Mouse (Mus musculus) MEL (cell line): ENCODE results near the gene Mark4. TPM values are rescaled to one million over a fixed set of nuclear protein-coding genes. Genes with fewer than 3 reads are reported as not detected.

Experiments used
- DNase-seq: peaks from one replicate; pipeline ENCODE4 v3.0.0; 2011; ENCODE audit warnings: low read depth, low spot score
- H3K27ac ChIP-seq: 2 replicates; pipeline ENCODE4 v1.5.1; 2012; ENCODE audit warnings: low read depth, mild to moderate bottlenecking, control low read depth, low read length, moderate library complexity; ENCODE audit not compliant: control insufficient read depth
- H3K27me3 ChIP-seq, 2 experiments: fragments of 150-350 bp in 1 of 2; sonication (generic) in 1 of 2; 2 replicates each; pipeline ENCODE4 v1.6.1; 2012; ENCODE audit warnings: low read length in 2 of 2, mild to moderate bottlenecking in 2 of 2, improper control_type of control experiment in 1 of 2, moderate library complexity in 1 of 2; ENCODE audit not compliant: insufficient read depth in 2 of 2, control insufficient read depth in 1 of 2
- H3K36me3 ChIP-seq, 2 experiments: 2 replicates each; pipeline ENCODE4 v1.6.1; 2012 to 2014; ENCODE audit warnings: low read length in 2 of 2, improper control_type of control experiment in 1 of 2, inconsistent platforms in 1 of 2, mild to moderate bottlenecking in 1 of 2; ENCODE audit not compliant: insufficient read depth in 2 of 2, control insufficient read depth in 1 of 2
- H3K4me1 ChIP-seq, 2 experiments: fragments of 150-350 bp in 1 of 2; sonication (generic) in 1 of 2; 2 replicates each; pipeline ENCODE4 v1.6.1; 2012; ENCODE audit warnings: low read length in 2 of 2, improper control_type of control experiment in 1 of 2, mild to moderate bottlenecking in 1 of 2; ENCODE audit not compliant: insufficient read depth in 2 of 2, control insufficient read depth in 1 of 2
- H3K4me3 ChIP-seq, 2 experiments: fragments of 150-350 bp in 1 of 2; sonication (generic) in 1 of 2; 2 replicates each; pipeline ENCODE4 v1.5.1; 2012; ENCODE audit warnings: low read depth in 2 of 2, low read length in 2 of 2, mild to moderate bottlenecking in 2 of 2, moderate library complexity in 2 of 2, control low read depth in 1 of 2, improper control_type of control experiment in 1 of 2; ENCODE audit not compliant: control insufficient read depth in 1 of 2, insufficient read depth in 1 of 2
- H3K79me2 ChIP-seq: 2 replicates; pipeline ENCODE4 v1.6.1; 2012; ENCODE audit warnings: mild to moderate bottlenecking, low read length, moderate library complexity; ENCODE audit not compliant: control insufficient read depth, poor library complexity, insufficient read depth
- H3K9ac ChIP-seq: 2 replicates; pipeline ENCODE4 v1.6.1; 2012; ENCODE audit warnings: low read depth, mild to moderate bottlenecking, control low read depth, low read length, moderate library complexity; ENCODE audit not compliant: control insufficient read depth, poor library complexity, severe bottlenecking
- H3K9me3 ChIP-seq: fragments of 150-350 bp; sonication (generic); replicated peaks from 2 replicates; pipeline ENCODE4 v1.6.1; 2012; ENCODE audit warnings: mild to moderate bottlenecking, low read length, improper control_type of control experiment, moderate library complexity; ENCODE audit not compliant: insufficient read depth
- BHLHE40 ChIP-seq: IDR thresholded peaks from 2 replicates; pipeline ENCODE4 v1.6.1; 2012; ENCODE audit warnings: low read depth, mild to moderate bottlenecking, inconsistent platforms, low read length, improper control_type of control experiment, borderline replicate concordance
- CHD1 ChIP-seq: IDR thresholded peaks from 2 replicates; pipeline ENCODE4 v1.6.1; 2012; ENCODE audit warnings: low read depth, mild to moderate bottlenecking, inconsistent platforms, low read length, improper control_type of control experiment
- CHD2 ChIP-seq: IDR thresholded peaks from 2 replicates; pipeline ENCODE4 v1.6.1; 2011; ENCODE audit warnings: low read length, improper control_type of control experiment
- CTCF ChIP-seq, 3 experiments: IDR thresholded peaks in 2 of 3; conservative IDR thresholded peaks in 1 of 3; 2 replicates each; pipeline ENCODE4 v1.5.1; 2011 to 2012; ENCODE audit warnings: low read length in 3 of 3, low read depth in 2 of 3, mild to moderate bottlenecking in 2 of 3, improper control_type of control experiment in 1 of 3, inconsistent platforms in 1 of 3, mixed read lengths in 1 of 3, moderate library complexity in 1 of 3; ENCODE audit not compliant: control insufficient read depth in 1 of 3, insufficient read depth in 1 of 3, poor library complexity in 1 of 3, severe bottlenecking in 1 of 3
- E2F4 ChIP-seq: IDR thresholded peaks from 2 replicates; pipeline ENCODE4 v1.6.1; 2011; ENCODE audit warnings: low read depth, low read length, improper control_type of control experiment, borderline replicate concordance
- ELF1 ChIP-seq: IDR thresholded peaks from 2 replicates; pipeline ENCODE4 v1.6.1; 2014; ENCODE audit warnings: low read depth, mild to moderate bottlenecking, inconsistent platforms, low read length, improper control_type of control experiment, moderate library complexity
- EP300 ChIP-seq, 2 experiments: IDR thresholded peaks; 2 replicates each; pipeline ENCODE4 v1.6.1; 2011; ENCODE audit warnings: improper control_type of control experiment in 2 of 2, low read length in 2 of 2, low read depth in 1 of 2, mild to moderate bottlenecking in 1 of 2
- ETS1 ChIP-seq: IDR thresholded peaks from 2 replicates; pipeline ENCODE4 v1.6.1; 2012; ENCODE audit warnings: low read depth, mild to moderate bottlenecking, inconsistent platforms, low read length, improper control_type of control experiment, moderate library complexity
- GABPA ChIP-seq: IDR thresholded peaks from 2 replicates; pipeline ENCODE4 v1.6.1; 2012; ENCODE audit warnings: low read depth, mild to moderate bottlenecking, inconsistent platforms, low read length, improper control_type of control experiment, moderate library complexity
- GATA1 ChIP-seq: IDR thresholded peaks from 2 replicates; pipeline ENCODE4 v1.6.1; 2011; ENCODE audit warnings: low read depth, low read length, improper control_type of control experiment
- JUND ChIP-seq: IDR thresholded peaks from 2 replicates; pipeline ENCODE4 v1.6.1; 2011; ENCODE audit warnings: low read depth, mild to moderate bottlenecking, improper control_type of control experiment, low read length
- KAT2A ChIP-seq: conservative IDR thresholded peaks from 2 replicates; pipeline ENCODE4 v1.6.1; 2012; ENCODE audit warnings: low read depth, low read length, improper control_type of control experiment, inconsistent platforms
- MAX ChIP-seq: IDR thresholded peaks from 2 replicates; pipeline ENCODE4 v1.6.1; 2011; ENCODE audit warnings: low read length, improper control_type of control experiment
- MEF2A ChIP-seq: IDR thresholded peaks from 2 replicates; pipeline ENCODE4 v1.6.1; 2014; ENCODE audit warnings: low read depth, mild to moderate bottlenecking, inconsistent platforms, low read length, improper control_type of control experiment; ENCODE audit not compliant: poor library complexity, insufficient replicate concordance, severe bottlenecking; ENCODE audit errors: extremely low read depth
- MXI1 ChIP-seq: IDR thresholded peaks from 2 replicates; pipeline ENCODE4 v1.6.1; 2011; ENCODE audit warnings: mild to moderate bottlenecking, low read depth, low read length, improper control_type of control experiment
- MYB ChIP-seq: IDR thresholded peaks from 2 replicates; pipeline ENCODE4 v1.6.1; 2011; ENCODE audit warnings: mild to moderate bottlenecking, low read depth, low read length, improper control_type of control experiment
- NELFE ChIP-seq: IDR thresholded peaks from 2 replicates; pipeline ENCODE4 v1.6.1; 2011; ENCODE audit warnings: low read depth, low read length, improper control_type of control experiment
- NRF1 ChIP-seq: IDR thresholded peaks from 2 replicates; pipeline ENCODE4 v1.6.1; 2014; ENCODE audit warnings: low read depth, mild to moderate bottlenecking, inconsistent platforms, low read length, improper control_type of control experiment, moderate library complexity; ENCODE audit not compliant: poor library complexity, insufficient read depth, severe bottlenecking
- POLR2AphosphoS2 ChIP-seq: IDR thresholded peaks from 2 replicates; pipeline ENCODE4 v1.6.1; 2011; ENCODE audit warnings: low read length, improper control_type of control experiment
- RAD21 ChIP-seq: IDR thresholded peaks from 2 replicates; pipeline ENCODE4 v1.6.1; 2011; ENCODE audit warnings: mild to moderate bottlenecking, low read depth, low read length, improper control_type of control experiment
- SIN3A ChIP-seq: IDR thresholded peaks from 2 replicates; pipeline ENCODE4 v1.6.1; 2012; ENCODE audit warnings: low read length, improper control_type of control experiment, inconsistent platforms
- TBP ChIP-seq: IDR thresholded peaks from 2 replicates; pipeline ENCODE4 v1.8.0; 2011; ENCODE audit warnings: low read depth, low read length, improper control_type of control experiment
- USF1 ChIP-seq: IDR thresholded peaks from 2 replicates; pipeline ENCODE4 v1.6.1; 2014; ENCODE audit warnings: low read depth, mild to moderate bottlenecking, inconsistent platforms, low read length, improper control_type of control experiment, moderate library complexity
- ZKSCAN1 ChIP-seq: IDR thresholded peaks from 2 replicates; pipeline ENCODE4 v1.6.1; 2012; ENCODE audit warnings: low read depth, mild to moderate bottlenecking, inconsistent platforms, low read length, improper control_type of control experiment, moderate library complexity
- ZNF384 ChIP-seq: IDR thresholded peaks from 2 replicates; pipeline ENCODE4 v1.6.1; 2012; ENCODE audit warnings: low read depth, mild to moderate bottlenecking, inconsistent platforms, low read length, improper control_type of control experiment
- polyA plus RNA-seq, 2 experiments: library from polyadenylated mRNA; stranded (reverse) in 1 of 2; unstranded in 1 of 2; fragments of >175 nt in 1 of 2; fragments of >200 nt in 1 of 2; gene quantifications; 2 replicates each; pipeline versions ENCODE4 v1.2.1 to v1.2.4; 2012; ENCODE audit warnings: low replicate concordance in 2 of 2, low read depth in 1 of 2; ENCODE audit not compliant: insufficient read length in 2 of 2, insufficient read depth in 1 of 2, missing spikeins in 1 of 2
- total RNA-seq: library from RNA; depleted of rRNA; stranded (reverse); fragments of 300-350 nt; gene quantifications from 2 replicates; pipeline ENCODE4 v1.2.3, GENCODE M21; 2012

Gene Mark4
- total and polyA plus RNA-seq, 3 experiments, result 4.7 to 18.5 TPM; not detected in 1

GRCm38 (mm10) chr7:19470308-19470707 is 11.7 kb upstream of the Mark4 start:
- H3K4me3 ChIP-seq, result no peak overlapping the region
- no peaks in the 10 kb centered on the region for H3K36me3 ChIP-seq
- H3K27me3 ChIP-seq, result no peaks in the 10 kb centered on the region
- DNase-seq, result no peak
- H3K9ac ChIP-seq, result no peak overlapping the region
- no peaks in the 10 kb centered on the region; a peak in 1 of 4 replicates for H3K4me1 ChIP-seq
- no peaks in the 10 kb centered on the region for H3K79me2 ChIP-seq
- no peaks in the 10 kb centered on the region for H3K9me3 ChIP-seq
- no peak for TF ChIP-seq MEF2A
- TF ChIP-seq POLR2AphosphoS2, result no peak
- TF ChIP-seq GABPA, result no peak
- no peak for TF ChIP-seq TBP
- no peak for TF ChIP-seq CTCF (IDR thresholded peaks at IDR 0.05 in 2 of 3, conservative IDR thresholded peaks at IDR 0.05 in 1 of 3; ENCODE audit: control insufficient read depth in 1 of 3, insufficient read depth in 1 of 3, low read depth in 2 of 3, low read length in 3 of 3, poor library complexity in 1 of 3, severe bottlenecking in 1 of 3)
- TF ChIP-seq ZKSCAN1, result no peak
- no peak for TF ChIP-seq GATA1
- TF ChIP-seq KAT2A, result no peak
- TF ChIP-seq MAX, result no peak
- TF ChIP-seq CHD1, result no peak
- TF ChIP-seq NELFE, result no peak
- TF ChIP-seq RAD21, result no peak
- TF ChIP-seq MXI1, result no peak
- TF ChIP-seq SIN3A, result no peak
- no peak for TF ChIP-seq BHLHE40
- TF ChIP-seq ELF1, result no peak
- no peak for TF ChIP-seq ETS1
- H3K27ac ChIP-seq, result no peak overlapping the region

- H3K36me3 ChIP-seq, result no peaks in the 10 kb centered on the region
- DNase-seq, result no peak
- no peak overlapping the region for H3K9ac ChIP-seq
- no peaks in the 10 kb centered on the region for H3K9me3 ChIP-seq
- H3K27ac ChIP-seq, result no peak overlapping the region
- H3K79me2 ChIP-seq, result no peaks in the 10 kb centered on the region
- H3K4me1 ChIP-seq, result no peaks in the 10 kb centered on the region; a peak in 1 of 4 replicates
- no peaks in the 10 kb centered on the region for H3K27me3 ChIP-seq
- no peak overlapping the region for H3K4me3 ChIP-seq
- TF ChIP-seq NRF1 (no peak), EP300 (IDR thresholded peaks at IDR 0.05; ENCODE audit: low read depth in 1 of 2, low read length in 2 of 2) (no peak), E2F4 (no peak), JUND (no peak), CHD2 (no peak), ETS1 (no peak), USF1 (no peak), NELFE (no peak), ZNF384 (no peak), MYB (no peak)
- TF ChIP-seq, all 39 proteins: peak for 0
Measured at GRCm38 (mm10) chr7:19469404-19469803, 10.8 kb upstream of the Mark4 start.
